Mouse (Mus musculus): ENCODE data around the gene Atoh7. TPM values are rescaled to one million over a fixed set of nuclear protein-coding genes. Genes with fewer than 3 reads are reported as not detected.

The Atoh7 gene
- total RNA-seq, 1 experiment, result not detected

- no peak overlapping the region for H3K9ac ChIP-seq (ENCODE audit: insufficient read depth, low read depth, low read length, poor library complexity, severe bottlenecking)
- H3K27ac ChIP-seq (ENCODE audit: insufficient read depth, low read depth, low read length, poor library complexity, severe bottlenecking), result no peak overlapping the region
- DNase-seq (ENCODE audit: low read depth, low spot score), result no peak
- H3K4me3 ChIP-seq (ENCODE audit: insufficient read depth in 1 of 2, low read depth in 1 of 2, low read length in 2 of 2, poor library complexity in 1 of 2, severe bottlenecking in 1 of 2), result peak overlapping the region in 1 of 2 experiments; percentile 26; a peak in 2 of 4 replicates
- H3K36me3 ChIP-seq (ENCODE audit: control insufficient read depth, insufficient read depth, low read length, poor library complexity, severe bottlenecking), result no peaks in the 10 kb centered on the region
- in situ Hi-C loops (cut with MboI; ENCODE audit: low sequenced_read_pairs in 2 of 2, unreplicated experiment in 2 of 2), result no loop called here
- H3K4me1 ChIP-seq (ENCODE audit: control insufficient read depth in 2 of 2, insufficient read depth in 2 of 2, low read length in 2 of 2, poor library complexity in 1 of 2), result peaks cover 4 to 6% of the 10 kb centered on the region in 2 experiments; a peak in 3 of 4 replicates
- TF ChIP-seq CHD2 (IDR thresholded peaks at IDR 0.05; ENCODE audit: low read depth, low read length), result no peak
- TF ChIP-seq MAFK (IDR thresholded peaks at IDR 0.05; ENCODE audit: insufficient read depth, low read depth, low read length), result no peak
- no peak for TF ChIP-seq ZNF384 (IDR thresholded peaks at IDR 0.05; ENCODE audit: low read depth, low read length)
- no peak for TF ChIP-seq HCFC1 (IDR thresholded peaks at IDR 0.05; ENCODE audit: borderline replicate concordance, insufficient read depth, low read length)
- TF ChIP-seq ZC3H11A (IDR thresholded peaks at IDR 0.05; ENCODE audit: borderline replicate concordance, low read depth, low read length), result no peak
- no peaks in the 10 kb centered on the region for H3K9me3 ChIP-seq (ENCODE audit: control insufficient read depth, insufficient read depth, low read depth, low read length)
These were observed 9.5 kb upstream of the Atoh7 start for GRCm38 (mm10) chr10:63089758-63090571.

GRCm38 (mm10) chr10:63091915-63092314, 7.5 kb upstream of the Atoh7 start:
- TF ChIP-seq ZC3H11A (IDR thresholded peaks at IDR 0.05; ENCODE audit: borderline replicate concordance, low read depth, low read length), result no peak
- TF ChIP-seq HCFC1 (IDR thresholded peaks at IDR 0.05; ENCODE audit: borderline replicate concordance, insufficient read depth, low read length), result no peak
- no peak for TF ChIP-seq MAFK (IDR thresholded peaks at IDR 0.05; ENCODE audit: insufficient read depth, low read depth, low read length)
- TF ChIP-seq CHD2 (IDR thresholded peaks at IDR 0.05; ENCODE audit: low read depth, low read length), result no peak
- no peak for TF ChIP-seq ZNF384 (IDR thresholded peaks at IDR 0.05; ENCODE audit: low read depth, low read length)
- H3K9ac ChIP-seq (ENCODE audit: insufficient read depth, low read depth, low read length, poor library complexity, severe bottlenecking), result no peak overlapping the region
- H3K4me3 ChIP-seq (ENCODE audit: insufficient read depth in 1 of 2, low read depth in 1 of 2, low read length in 2 of 2, poor library complexity in 1 of 2, severe bottlenecking in 1 of 2), result no peak overlapping the region
- in situ Hi-C loops (cut with MboI; ENCODE audit: low sequenced_read_pairs in 2 of 2, unreplicated experiment in 2 of 2), result no loop called here
- H3K36me3 ChIP-seq (ENCODE audit: control insufficient read depth, insufficient read depth, low read length, poor library complexity, severe bottlenecking), result no peaks in the 10 kb centered on the region
- no peak overlapping the region for H3K27ac ChIP-seq (ENCODE audit: insufficient read depth, low read depth, low read length, poor library complexity, severe bottlenecking)
- no peaks in the 10 kb centered on the region for H3K9me3 ChIP-seq (ENCODE audit: control insufficient read depth, insufficient read depth, low read depth, low read length)
- H3K4me1 ChIP-seq (ENCODE audit: control insufficient read depth in 2 of 2, insufficient read depth in 2 of 2, low read length in 2 of 2, poor library complexity in 1 of 2), result peaks cover 4 to 6% of the 10 kb centered on the region in 2 experiments; a peak in 3 of 4 replicates
- no peak for DNase-seq (ENCODE audit: low read depth, low spot score)

- in situ Hi-C loops (cut with MboI; ENCODE audit: low sequenced_read_pairs in 2 of 2, unreplicated experiment in 2 of 2), result no loop called here
- DNase-seq (ENCODE audit: low read depth, low spot score), result no peak
- Histone ChIP-seq H3K4me3 (ENCODE audit: insufficient read depth in 1 of 2, low read depth in 1 of 2, low read length in 2 of 2, poor library complexity in 1 of 2, severe bottlenecking in 1 of 2) (no peak overlapping the region), H3K4me1 (ENCODE audit: control insufficient read depth in 2 of 2, insufficient read depth in 2 of 2, low read length in 2 of 2, poor library complexity in 1 of 2) (peaks cover 4 to 6% of the 10 kb centered on the region in 2 experiments; a peak in 3 of 4 replicates), H3K9me3 (ENCODE audit: control insufficient read depth, insufficient read depth, low read depth, low read length) (no peaks in the 10 kb centered on the region), H3K27ac (ENCODE audit: insufficient read depth, low read depth, low read length, poor library complexity, severe bottlenecking) (no peak overlapping the region), H3K36me3 (ENCODE audit: control insufficient read depth, insufficient read depth, low read length, poor library complexity, severe bottlenecking) (no peaks in the 10 kb centered on the region), H3K9ac (ENCODE audit: insufficient read depth, low read depth, low read length, poor library complexity, severe bottlenecking) (no peak overlapping the region)
- TF ChIP-seq ZNF384 (IDR thresholded peaks at IDR 0.05; ENCODE audit: low read depth, low read length) (no peak), ZC3H11A (IDR thresholded peaks at IDR 0.05; ENCODE audit: borderline replicate concordance, low read depth, low read length) (no peak), MAFK (IDR thresholded peaks at IDR 0.05; ENCODE audit: insufficient read depth, low read depth, low read length) (no peak), CHD2 (IDR thresholded peaks at IDR 0.05; ENCODE audit: low read depth, low read length) (no peak), HCFC1 (IDR thresholded peaks at IDR 0.05; ENCODE audit: borderline replicate concordance, insufficient read depth, low read length) (no peak)
These were observed 6.6 kb upstream of the Atoh7 start for GRCm38 (mm10) chr10:63092616-63093550.

GRCm38 (mm10) chr10:63096757-63097156, 2.7 kb upstream of the Atoh7 start:
- H3K27ac ChIP-seq (ENCODE audit: insufficient read depth, low read depth, low read length, poor library complexity, severe bottlenecking), result no peak overlapping the region
- DNase-seq (ENCODE audit: low read depth, low spot score), result no peak
- TF ChIP-seq CHD2 (IDR thresholded peaks at IDR 0.05; ENCODE audit: low read depth, low read length), result no peak
- TF ChIP-seq ZC3H11A (IDR thresholded peaks at IDR 0.05; ENCODE audit: borderline replicate concordance, low read depth, low read length), result no peak
- TF ChIP-seq MAFK (IDR thresholded peaks at IDR 0.05; ENCODE audit: insufficient read depth, low read depth, low read length), result no peak
- TF ChIP-seq ZNF384 (IDR thresholded peaks at IDR 0.05; ENCODE audit: low read depth, low read length), result no peak
- no peak for TF ChIP-seq HCFC1 (IDR thresholded peaks at IDR 0.05; ENCODE audit: borderline replicate concordance, insufficient read depth, low read length)
- in situ Hi-C loops (cut with MboI; ENCODE audit: low sequenced_read_pairs in 2 of 2, unreplicated experiment in 2 of 2), result no loop called here
- H3K4me1 ChIP-seq (ENCODE audit: control insufficient read depth in 2 of 2, insufficient read depth in 2 of 2, low read length in 2 of 2, poor library complexity in 1 of 2), result no peaks in the 10 kb centered on the region
- H3K9ac ChIP-seq (ENCODE audit: insufficient read depth, low read depth, low read length, poor library complexity, severe bottlenecking), result no peak overlapping the region
- no peak overlapping the region for H3K4me3 ChIP-seq (ENCODE audit: insufficient read depth in 1 of 2, low read depth in 1 of 2, low read length in 2 of 2, poor library complexity in 1 of 2, severe bottlenecking in 1 of 2)
- no peaks in the 10 kb centered on the region for H3K36me3 ChIP-seq (ENCODE audit: control insufficient read depth, insufficient read depth, low read length, poor library complexity, severe bottlenecking)
- no peaks in the 10 kb centered on the region for H3K9me3 ChIP-seq (ENCODE audit: control insufficient read depth, insufficient read depth, low read depth, low read length)

Measured in ES-E14 (cell line).